Mouse (Mus musculus): ENCODE results near the gene Idua.

DNA sequence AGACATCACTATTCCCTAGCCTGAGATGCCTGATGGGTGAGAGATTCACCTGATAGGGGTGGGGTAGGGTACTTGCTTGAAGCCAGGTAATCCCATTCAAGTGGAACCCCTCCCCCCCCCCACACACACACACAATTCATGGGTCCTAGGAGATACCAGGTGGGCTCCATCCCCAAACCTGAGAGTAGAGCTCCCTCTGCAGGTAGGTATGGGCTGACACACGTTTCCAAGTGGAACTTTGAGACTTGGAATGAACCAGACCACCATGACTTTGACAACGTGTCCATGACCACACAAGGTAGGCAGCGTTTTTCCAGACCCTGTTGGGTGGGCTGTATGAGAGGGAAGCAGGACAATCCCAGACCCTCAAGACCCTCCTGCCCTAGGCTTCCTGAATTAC lies 19.8 kb downstream of the Idua start:
- no peak for TF ChIP-seq POLR2AphosphoS2 (IDR thresholded peaks at IDR 0.05; ENCODE audit: insufficient read length, low read depth)
- TF ChIP-seq TCF12 (IDR thresholded peaks at IDR 0.05; ENCODE audit: insufficient read depth, poor library complexity, severe bottlenecking): no peak
- TF ChIP-seq MAX (IDR thresholded peaks at IDR 0.05; ENCODE audit: low read depth): no peak
- TF ChIP-seq POLR2A (IDR thresholded peaks at IDR 0.05; ENCODE audit: insufficient read length, low read depth): no peak
- no peak for TF ChIP-seq E2F4 (IDR thresholded peaks at IDR 0.05; ENCODE audit: insufficient read depth)
- TF ChIP-seq USF1 (IDR thresholded peaks at IDR 0.05; ENCODE audit: low read depth): no peak
- TF ChIP-seq CEBPB (IDR thresholded peaks at IDR 0.05; ENCODE audit: insufficient read depth, poor library complexity, severe bottlenecking): no peak
- no peak for TF ChIP-seq MYOD1 (IDR thresholded peaks at IDR 0.05; ENCODE audit: control insufficient read depth in 1 of 3, insufficient read length in 2 of 3, low read depth in 2 of 3)

All from myocyte (in vitro differentiated cells).